Mouse (Mus musculus) ovary, postnatal 10 days (tissue): ENCODE data around the gene Gm15013.
A peak's percentile ranks its signal among the peaks of the same experiment; 100 is the strongest.
"Not testable (repeated sequence)": the region's sequence is repeated elsewhere in the genome, so short reads cannot be mapped to it uniquely, and the experiment has no call there.

Experiments used
- DNase-seq: peaks from one replicate; pipeline ENCODE4 v3.0.0; 2022; ENCODE audit warnings: low spot score

The Gm15013 gene

DNA sequence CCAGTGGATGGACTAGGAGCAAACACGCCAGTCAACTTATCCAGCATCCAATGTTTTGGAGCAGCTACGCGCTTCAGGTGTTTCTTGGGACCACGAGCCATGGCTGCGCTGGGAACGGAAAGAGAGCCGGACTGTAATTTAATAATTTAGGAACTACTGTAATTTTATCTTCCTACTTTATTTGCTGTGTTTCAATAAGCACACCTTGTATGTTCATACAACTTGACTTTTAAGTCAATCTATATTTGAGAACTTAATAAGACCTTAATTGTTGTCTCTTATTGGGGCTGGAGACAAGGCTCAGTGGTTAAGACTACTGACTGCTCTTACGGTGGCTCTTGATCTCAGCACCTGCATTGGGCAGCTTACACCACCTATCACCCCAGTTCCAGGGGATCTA is at the start of gene Gm15013:
Gene Gm15013 (minus strand): TSS at position 101 of the 400 bp plus-strand sequence.
- DNase-seq, result no peak

DNA sequence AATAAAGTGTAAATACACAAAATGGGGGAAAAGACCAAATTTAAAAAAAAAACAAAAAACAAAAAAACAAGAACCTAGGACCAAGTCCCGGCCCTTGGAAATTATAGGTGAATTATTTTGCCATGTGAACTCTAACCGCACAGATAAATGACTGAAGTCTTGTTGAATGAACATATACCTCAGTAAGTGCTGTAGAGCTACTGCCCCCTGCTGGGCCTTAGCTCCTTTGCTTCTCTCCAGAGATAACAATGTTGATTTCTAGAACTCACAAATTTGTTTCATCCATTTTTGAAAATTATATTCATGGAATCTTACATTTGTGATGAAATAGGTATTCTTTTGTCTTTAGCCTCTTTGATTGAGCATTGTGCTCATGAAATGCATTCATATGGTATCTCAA is 48.3 kb upstream of the Gm15013 start:
- no peak for DNase-seq

DNA sequence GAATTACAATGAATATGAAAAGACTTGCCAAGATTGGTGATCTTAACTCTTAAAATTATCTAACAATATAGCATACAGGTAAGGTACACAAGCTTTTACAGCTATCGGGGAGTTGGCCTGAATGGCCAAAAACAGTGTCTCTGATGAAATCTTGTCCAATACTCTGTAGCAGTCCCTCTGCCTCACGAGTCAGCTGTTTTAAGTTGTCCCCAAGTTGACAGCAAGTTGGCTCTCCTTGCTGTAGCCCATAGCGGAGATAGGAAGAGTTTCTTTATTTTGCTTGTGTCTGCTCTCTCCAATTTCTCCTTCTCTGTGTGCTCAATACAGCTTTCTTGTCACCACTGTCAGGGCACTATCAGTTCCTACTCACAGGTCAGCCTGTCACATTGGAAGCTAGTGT is 44.4 kb upstream of the Gm15013 start:
- DNase-seq, result not testable (repeated sequence)

DNA sequence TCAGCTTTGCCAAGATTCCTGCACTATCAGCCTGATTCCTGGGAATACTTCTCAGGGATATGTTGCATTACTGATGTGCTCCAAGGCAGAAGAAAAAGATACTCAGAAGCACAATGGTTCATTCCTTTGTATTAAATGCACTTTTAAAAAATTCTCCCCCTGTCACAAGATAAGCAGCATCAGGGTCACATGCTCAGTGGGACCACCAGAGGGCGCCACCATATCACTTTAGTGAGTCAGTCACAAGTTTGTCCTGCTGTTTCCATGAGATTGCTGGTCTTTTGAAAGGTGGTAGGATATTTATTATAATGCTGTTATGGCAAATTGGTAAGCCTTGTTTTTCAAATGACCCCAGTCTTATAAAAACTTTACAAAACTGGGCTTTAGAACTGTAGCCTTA is 37.6 kb upstream of the Gm15013 start:
- DNase-seq, result no peak

DNA sequence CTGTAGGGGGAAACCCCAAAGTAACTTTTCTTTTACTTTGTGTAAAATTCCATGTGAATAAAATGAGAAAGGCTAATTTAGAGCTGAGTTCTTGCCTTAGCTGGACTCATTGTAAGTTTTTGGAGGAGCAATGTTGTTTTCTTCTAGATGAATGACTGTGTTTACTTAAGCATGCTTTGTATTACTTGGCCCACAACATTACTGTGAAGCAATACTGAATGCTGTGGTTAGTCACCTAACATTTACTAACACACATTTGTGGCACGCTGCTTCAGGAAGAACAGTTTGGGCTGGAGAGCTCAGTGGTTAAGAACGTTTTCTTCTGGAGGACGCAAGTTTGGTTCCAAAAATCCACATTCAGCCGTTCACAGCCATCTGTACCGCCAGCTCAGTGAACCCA is 22.8 kb upstream of the Gm15013 start:
- DNase-seq, result no peak

DNA sequence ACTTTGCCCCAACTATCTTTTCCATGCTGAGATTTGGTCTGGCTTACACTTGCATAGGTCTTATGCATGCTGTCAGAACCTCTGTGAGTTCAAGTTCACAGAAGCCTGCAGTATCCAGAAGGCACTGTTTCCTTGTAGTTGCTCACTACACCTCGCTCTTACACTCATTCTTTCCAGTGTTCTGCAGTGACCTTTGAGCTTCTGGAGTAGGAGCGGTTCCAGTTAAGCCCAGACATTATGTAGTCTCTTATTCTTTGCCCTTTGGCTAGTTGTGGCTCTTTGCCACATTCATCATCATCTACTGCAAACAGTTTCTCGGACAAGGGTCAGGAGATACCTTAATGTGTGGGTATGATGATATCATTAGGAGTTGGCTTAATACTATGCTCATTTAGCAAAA is 16.3 kb upstream of the Gm15013 start:
- no peak for DNase-seq

DNA sequence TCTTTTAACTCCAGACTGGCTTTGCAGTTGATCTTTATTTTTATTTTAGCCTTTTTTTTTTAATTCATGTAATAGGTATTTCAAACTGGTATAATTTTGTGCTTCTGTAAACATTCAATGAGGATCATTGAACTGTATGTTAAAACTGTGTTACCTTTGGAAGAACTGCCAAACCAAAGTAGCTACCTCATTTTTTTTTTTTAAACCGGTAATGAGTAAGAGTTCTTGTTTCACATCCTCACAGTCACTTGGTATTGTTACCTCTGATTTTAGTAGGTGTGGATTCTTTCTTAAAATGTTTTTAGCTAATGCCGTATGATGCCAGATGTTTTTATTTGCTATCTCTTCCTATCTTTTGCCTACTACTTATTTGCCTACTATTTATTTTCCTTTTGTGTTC is 8.1 kb upstream of the Gm15013 start:
- DNase-seq, result no peak

DNA sequence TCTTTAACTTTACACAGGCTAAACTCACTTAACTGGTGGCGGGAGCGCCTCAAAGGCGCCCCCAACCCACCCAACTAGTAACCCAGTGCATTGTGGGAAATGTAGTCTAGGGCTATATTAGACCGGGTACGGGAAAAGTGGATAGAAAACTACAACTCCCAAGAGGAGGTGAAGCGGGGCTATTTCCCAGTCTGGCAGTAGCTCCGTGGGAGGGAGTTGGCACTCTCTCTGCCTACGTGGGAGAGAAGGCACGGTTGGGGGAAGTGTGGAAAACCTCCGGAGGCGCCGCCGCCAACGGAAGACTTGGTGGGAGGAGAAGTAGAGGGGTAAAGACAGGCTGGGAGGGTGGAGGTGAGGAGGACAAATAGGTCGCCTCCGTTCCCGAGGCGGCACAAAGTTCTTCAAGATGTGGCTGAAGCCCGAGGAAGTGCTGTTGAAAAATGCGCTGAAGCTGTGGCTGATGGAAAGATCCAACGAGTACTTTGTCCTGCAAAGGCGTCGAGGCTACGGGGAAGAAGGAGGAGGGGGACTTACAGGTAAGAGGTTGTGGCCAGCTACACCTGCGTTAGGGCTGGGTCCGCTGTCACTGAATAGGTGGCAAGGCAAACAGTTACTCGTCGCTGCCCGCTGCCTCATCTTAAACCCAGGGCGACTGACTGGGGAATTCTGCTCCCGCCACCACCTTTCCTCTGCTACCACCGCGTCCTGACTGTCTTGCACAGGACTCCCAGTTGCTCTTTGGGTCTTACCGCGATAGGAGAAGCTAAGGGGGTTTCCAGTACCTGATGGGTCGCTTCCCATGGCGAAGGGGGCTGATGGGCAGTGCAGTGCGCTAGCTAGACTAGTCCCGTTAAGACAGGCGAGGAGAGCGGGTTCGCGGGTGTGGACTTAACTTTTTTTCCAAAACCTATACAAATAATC is 29.2 kb downstream of the Gm15013 start, which contains the start of gene Tbc1d8b:
Gene Tbc1d8b (plus strand): TSS at position 222 of the 921 bp plus-strand sequence.
- DNase-seq, result peak; percentile 20

DNA sequence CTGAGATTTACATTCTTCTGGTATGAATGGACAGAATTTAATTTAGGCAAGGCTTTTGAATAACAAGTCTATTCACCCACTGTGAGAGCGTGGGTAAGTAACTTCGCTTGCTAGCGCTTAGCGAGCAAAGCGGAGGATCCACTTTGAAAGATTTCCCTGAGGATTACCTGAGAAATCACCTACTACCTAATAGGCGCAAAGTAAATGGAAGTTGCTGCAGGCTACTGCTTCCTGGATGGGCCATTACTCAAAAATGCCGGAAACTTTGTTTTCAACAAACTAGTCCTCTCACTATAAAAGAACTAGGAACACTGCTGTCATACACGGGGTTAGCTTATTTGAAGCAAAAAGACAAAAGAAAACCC is 29.9 kb downstream of the Gm15013 start:
- no peak for DNase-seq

DNA sequence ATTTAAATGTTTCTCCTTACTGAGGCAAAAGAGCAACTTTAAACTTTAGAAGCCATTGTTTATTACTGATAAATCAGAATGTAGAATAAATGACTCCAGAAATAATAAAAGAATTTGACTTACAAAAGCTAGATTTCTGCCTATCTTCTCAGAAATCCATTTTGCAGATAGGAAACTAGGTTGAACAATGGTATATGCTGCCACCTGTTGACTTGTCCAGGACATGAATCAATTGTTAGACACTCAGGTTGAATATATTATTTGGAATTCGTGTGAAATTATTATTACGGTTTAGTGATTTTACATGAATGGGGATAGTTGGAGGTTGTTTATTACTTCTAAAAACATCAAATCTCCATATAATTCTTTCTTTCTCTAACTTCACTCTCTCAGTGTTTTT is 48.5 kb downstream of the Gm15013 start:
- no peak for DNase-seq
